Mouse (Mus musculus) G1E (cell line): ENCODE measurements around the gene Tnfrsf1b. TPM values are rescaled to one million over a fixed set of nuclear protein-coding genes. Genes with fewer than 3 reads are reported as not detected.
"Not testable (repeated sequence)": the region's sequence is repeated elsewhere in the genome, so short reads cannot be mapped to it uniquely, and the experiment has no call there.

ENCODE experiments used
- ATAC-seq: 2 replicates; pipeline ENCODE4 v1.8.0; 2016; ENCODE audit warnings: mild to moderate bottlenecking; ENCODE audit not compliant: insufficient number of reproducible peaks, poor library complexity, low FRiP score, severe bottlenecking; ENCODE audit errors: extremely low read depth
- DNase-seq: peaks from one replicate; pipeline ENCODE4 v3.0.0; 2012; ENCODE audit warnings: low spot score
- H3K27me3 ChIP-seq: 2 replicates; pipeline ENCODE4 v1.6.1; 2012; ENCODE audit warnings: mild to moderate bottlenecking, low read length, inconsistent platforms; ENCODE audit not compliant: insufficient read depth
- H3K36me3 ChIP-seq: replicated peaks from 2 replicates; pipeline ENCODE3; 2012; ENCODE audit warnings: mild to moderate bottlenecking, inconsistent platforms
- H3K4me1 ChIP-seq: 2 replicates; pipeline ENCODE4 v1.6.1; 2012; ENCODE audit warnings: low read depth, low read length, inconsistent platforms, mixed read lengths; ENCODE audit not compliant: insufficient read depth
- H3K4me3 ChIP-seq: 2 replicates; pipeline ENCODE4 v1.5.1; 2012; ENCODE audit warnings: low read depth, mild to moderate bottlenecking, inconsistent platforms, low read length, moderate library complexity, mixed read lengths
- H3K9me3 ChIP-seq: replicated peaks from 2 replicates; pipeline ENCODE4 v1.6.1; 2012; ENCODE audit warnings: inconsistent platforms
- CTCF ChIP-seq: IDR thresholded peaks from 2 replicates; pipeline ENCODE4 v1.5.1; 2012; ENCODE audit warnings: low read depth, low read length, inconsistent platforms, mixed read lengths
- GATA1 ChIP-seq: IDR thresholded peaks from 2 replicates; pipeline ENCODE4 v1.6.1; 2012; ENCODE audit warnings: borderline replicate concordance, low read length, inconsistent platforms, mixed read lengths
- GATA2 ChIP-seq: IDR thresholded peaks from 2 replicates; pipeline ENCODE4 v1.6.1; 2012; ENCODE audit warnings: low read depth, low read length, inconsistent platforms, borderline replicate concordance
- POLR2AphosphoS5 ChIP-seq: IDR thresholded peaks from 2 replicates; pipeline ENCODE4 v1.6.1; 2012; ENCODE audit warnings: low read depth, low read length, inconsistent platforms; ENCODE audit not compliant: insufficient replicate concordance
- TAL1 ChIP-seq: conservative IDR thresholded peaks from 2 replicates; pipeline ENCODE4 v1.6.1; 2012; ENCODE audit warnings: low read depth, low read length, inconsistent platforms, mixed read lengths
- polyA plus RNA-seq: library from polyadenylated mRNA; stranded (reverse); fragments of >175 nt; gene quantifications from 2 replicates; pipeline ENCODE4 v1.2.3, GENCODE M21; 2012
- total RNA-seq, 2 experiments: library from RNA; stranded (forward) in 1 of 2; stranded (reverse) in 1 of 2; fragments of 200-1000 nt in 1 of 2; fragments of >200 nt in 1 of 2; fragmentation: Nextera tagmentation in 1 of 2; gene quantifications; 2 replicates each; pipeline ENCODE4 v1.2.3; 2014 to 2017

Tnfrsf1b gene
- total and polyA plus RNA-seq, 3 experiments, result not detected

GRCm38 (mm10) chr4:145192686-145193085 lies 54.0 kb downstream of the Tnfrsf1b start:
- no peaks in the 10 kb centered on the region for H3K27me3 ChIP-seq
- H3K4me3 ChIP-seq, result no peak overlapping the region
- no peak for ATAC-seq
- no peak for TF ChIP-seq GATA1
- TF ChIP-seq GATA2, result no peak
- TF ChIP-seq CTCF, result no peak
- H3K9me3 ChIP-seq, result no peaks in the 10 kb centered on the region
- peaks cover 36% of the 10 kb centered on the region for H3K36me3 ChIP-seq
- no peak for DNase-seq
- peaks cover 20% of the 10 kb centered on the region for H3K4me1 ChIP-seq

GRCm38 (mm10) chr4:145188561-145188960 lies 58.1 kb downstream of the Tnfrsf1b start:
- Histone ChIP-seq H3K27me3 (no peaks in the 10 kb centered on the region), H3K4me3 (no peak overlapping the region), H3K9me3 (no peaks in the 10 kb centered on the region), H3K36me3 (peaks cover 70% of the 10 kb centered on the region), H3K4me1 (peaks cover 10% of the 10 kb centered on the region; the same call in 1 of the 2 replicates)
- no peak for TF ChIP-seq GATA2
- TF ChIP-seq CTCF, result no peak
- TF ChIP-seq POLR2AphosphoS5, result no peak
- TF ChIP-seq GATA1, result no peak
- TF ChIP-seq TAL1, result no peak
- ATAC-seq, result no peak
- no peak for DNase-seq

GRCm38 (mm10) chr4:145187619-145188018 lies 59.1 kb downstream of the Tnfrsf1b start:
- peaks cover 5% of the 10 kb centered on the region; the same call in 1 of the 2 replicates for H3K4me1 ChIP-seq
- DNase-seq, result no peak
- H3K4me3 ChIP-seq, result no peak overlapping the region
- peaks cover 78% of the 10 kb centered on the region for H3K36me3 ChIP-seq
- H3K27me3 ChIP-seq, result no peaks in the 10 kb centered on the region
- H3K9me3 ChIP-seq, result no peaks in the 10 kb centered on the region
- ATAC-seq, result no peak
- TF ChIP-seq POLR2AphosphoS5 (no peak), GATA1 (no peak), CTCF (no peak), GATA2 (no peak), TAL1 (no peak)

- Histone ChIP-seq H3K4me1 (peaks cover 2% of the 10 kb centered on the region; the same call in 1 of the 2 replicates), H3K4me3 (no peak overlapping the region), H3K36me3 (peaks cover 78% of the 10 kb centered on the region), H3K27me3 (no peaks in the 10 kb centered on the region), H3K9me3 (no peaks in the 10 kb centered on the region)
- DNase-seq, result no peak
- TF ChIP-seq POLR2AphosphoS5, result no peak
- no peak for TF ChIP-seq TAL1
- TF ChIP-seq GATA1, result no peak
- no peak for TF ChIP-seq GATA2
- TF ChIP-seq CTCF, result no peak
- ATAC-seq, result no peak
Measured at GRCm38 (mm10) chr4:145178918-145179549, 67.6 kb downstream of the Tnfrsf1b start.

- not testable (repeated sequence) for ATAC-seq, H3K4me1 ChIP-seq, DNase-seq, H3K4me3 ChIP-seq, H3K9me3 ChIP-seq, H3K27me3 ChIP-seq
- peaks cover 89% of the 10 kb centered on the region for H3K36me3 ChIP-seq
Measured at GRCm38 (mm10) chr4:145165542-145165941, 81.1 kb downstream of the Tnfrsf1b start.

GRCm38 (mm10) chr4:145164111-145164510 lies 82.6 kb downstream of the Tnfrsf1b start:
- ATAC-seq (no peak), DNase-seq (no peak)
- H3K9me3 ChIP-seq, result no peaks in the 10 kb centered on the region
- no peak for TF ChIP-seq TAL1
- TF ChIP-seq CTCF, result no peak
- no peak for TF ChIP-seq POLR2AphosphoS5
- no peak for TF ChIP-seq GATA1
- no peak for TF ChIP-seq GATA2
- no peaks in the 10 kb centered on the region for H3K27me3 ChIP-seq
- no peaks in the 10 kb centered on the region for H3K4me1 ChIP-seq
- no peak overlapping the region for H3K4me3 ChIP-seq
- H3K36me3 ChIP-seq, result peaks cover 85% of the 10 kb centered on the region

Other genes with a start within 250 kb of the Tnfrsf1b start
- gene Vps13d, start 51.9 kb downstream of the Tnfrsf1b start, total RNA-seq (2014; fragmentation: Nextera tagmentation), result 38.8 and 38.9 TPM in 2 replicates
- 27.6 and 34.7 TPM in 2 replicates for gene Vps13d, start 51.9 kb downstream of the Tnfrsf1b start, total RNA-seq (2017)
- 4.5 and 7.7 TPM in 2 replicates for gene Vps13d, start 51.9 kb downstream of the Tnfrsf1b start, polyA plus RNA-seq
- not detected in 2 replicates for gene Tnfrsf8, start 68.3 kb upstream of the Tnfrsf1b start, total RNA-seq (2014; fragmentation: Nextera tagmentation)
- gene Tnfrsf8, start 68.3 kb upstream of the Tnfrsf1b start, total RNA-seq (2017), result 0.16 TPM in 1 of 2 replicates, not detected in the other
- not detected in 2 replicates for gene Tnfrsf8, start 68.3 kb upstream of the Tnfrsf1b start, polyA plus RNA-seq